Mouse (Mus musculus) heart, embryonic 15.5 days (tissue): Measurements from ENCODE around the gene Iqcg. TPM values are rescaled to one million over a fixed set of nuclear protein-coding genes. Genes with fewer than 3 reads are reported as not detected.

Experiments
- ATAC-seq: fragments of 200-750 bp; cut with Nextera tagmentation; replicated peaks from 2 replicates; pipeline ENCODE4 v1.8.0; 2017; ENCODE audit warnings: low read depth, moderate TSS enrichment; ENCODE audit not compliant: insufficient number of reproducible peaks, insufficient read depth, low FRiP score
- H3K27ac ChIP-seq: fragments of 300-500 bp; sonication (generic); 2 replicates; pipeline ENCODE4 v1.5.1; 2015; ENCODE audit warnings: mild to moderate bottlenecking, inconsistent platforms
- H3K27me3 ChIP-seq: fragments of 300-500 bp; sonication (generic); 2 replicates; pipeline ENCODE4 v1.6.1; 2015; ENCODE audit warnings: inconsistent platforms
- H3K36me3 ChIP-seq: fragments of 300-500 bp; sonication (generic); 2 replicates; pipeline ENCODE4 v1.6.1; 2015; ENCODE audit warnings: mild to moderate bottlenecking, inconsistent platforms
- H3K4me1 ChIP-seq: fragments of 300-500 bp; sonication (generic); replicated peaks from 2 replicates; pipeline ENCODE4 v1.6.1; 2015; ENCODE audit warnings: inconsistent platforms
- H3K4me2 ChIP-seq: fragments of 300-500 bp; sonication (generic); 2 replicates; pipeline ENCODE4 v1.6.1; 2015; ENCODE audit warnings: inconsistent platforms, mild to moderate bottlenecking, moderate library complexity
- H3K4me3 ChIP-seq: fragments of 300-500 bp; sonication (generic); 2 replicates; pipeline ENCODE4 v1.5.1; 2015; ENCODE audit warnings: mild to moderate bottlenecking, inconsistent platforms
- H3K9ac ChIP-seq: fragments of 300-500 bp; sonication (generic); 2 replicates; pipeline ENCODE4 v1.6.1; 2015; ENCODE audit warnings: mild to moderate bottlenecking, inconsistent platforms
- H3K9me3 ChIP-seq: fragments of 300-500 bp; sonication (generic); replicated peaks from 2 replicates; pipeline ENCODE4 v1.6.1; 2016; ENCODE audit warnings: inconsistent platforms
- WGBS: fragments of 180-500 bp; shearing (Covaris S2); methylation state at CpG from one replicate; pipeline ENCODE4 v1.1.7; 2015; ENCODE audit warnings: mixed read lengths; 5-methylcytosine and 5-hydroxymethylcytosine counted together
- polyA plus RNA-seq: library from polyadenylated mRNA; unstranded; fragments of >200 nt; fragmentation: Nextera tagmentation; extraction: Ambion mirVana; gene quantifications from 2 replicates; pipeline ENCODE4 v1.2.1, GENCODE M21; 2015

Iqcg gene
- 1.5 and 1.8 TPM in 2 replicates for polyA plus RNA-seq

GRCm38 (mm10) chr16:33056095-33056785 lies at the start of gene Iqcg, which contains the start of gene Rpl35a:
Gene Iqcg, minus strand, starts transcription at chr16:33056218.
Gene Rpl35a, plus strand, starts transcription at chr16:33056453.
- under 1% methylated on average over 47 of the region's 47 CpGs for WGBS
- no peaks in the 10 kb centered on the region for H3K9me3 ChIP-seq
- ATAC-seq: peak; percentile 90
- H3K4me3 ChIP-seq: peak within 1 kb of the TSS; percentile 76
- H3K36me3 ChIP-seq: peaks cover 31% of the 10 kb centered on the region
- peak within 1 kb of the TSS; percentile 90 for H3K9ac ChIP-seq
- peak within 1 kb of the TSS; percentile 65 for H3K4me2 ChIP-seq
- H3K4me1 ChIP-seq: peaks cover 20% of the 10 kb centered on the region
- H3K27ac ChIP-seq: peak within 1 kb of the TSS; percentile 85
- H3K27me3 ChIP-seq: no peaks in the 10 kb centered on the region

- peaks cover 7% of the 10 kb centered on the region; the same call in 1 of the 2 replicates for H3K36me3 ChIP-seq
Measured at GRCm38 (mm10) chr16:33085666-33086065, 29.6 kb upstream of the Iqcg start.

GRCm38 (mm10) chr16:33083996-33084395 lies 28.0 kb upstream of the Iqcg start:
- Histone ChIP-seq H3K9me3 (no peaks in the 10 kb centered on the region), H3K36me3 (peaks cover 3% of the 10 kb centered on the region; the same call in 1 of the 2 replicates), H3K9ac (no peak overlapping the region), H3K4me3 (no peak overlapping the region), H3K4me2 (no peak overlapping the region), H3K27me3 (no peaks in the 10 kb centered on the region), H3K4me1 (no peaks in the 10 kb centered on the region), H3K27ac (no peak overlapping the region)
- 86% methylated on average over 2 of the region's 2 CpGs for WGBS
- no peak for ATAC-seq

More at GRCm38 (mm10) chr16:33085666-33086065, 29.6 kb upstream of the Iqcg start:
- H3K27ac ChIP-seq: no peak overlapping the region
- H3K4me1 ChIP-seq: no peaks in the 10 kb centered on the region
- no peak overlapping the region for H3K4me3 ChIP-seq
- WGBS: 66% methylated on average over 8 of the region's 8 CpGs
- H3K4me2 ChIP-seq: no peak overlapping the region
- no peak overlapping the region for H3K9ac ChIP-seq
- no peaks in the 10 kb centered on the region for H3K27me3 ChIP-seq
- no peaks in the 10 kb centered on the region for H3K9me3 ChIP-seq
- no peak for ATAC-seq

- ATAC-seq: no peak
- 0 out of 2 replicates have a peak, but pooled peaks cover 3% of the 10 kb centered on the region for H3K36me3 ChIP-seq
- 88% methylated on average over 6 of the region's 6 CpGs for WGBS
Measured at GRCm38 (mm10) chr16:33082951-33083350, 26.9 kb upstream of the Iqcg start.

GRCm38 (mm10) chr16:33080063-33080462 lies 24.0 kb upstream of the Iqcg start:
- Histone ChIP-seq H3K4me2 (no peak overlapping the region), H3K4me3 (no peak overlapping the region), H3K9me3 (no peaks in the 10 kb centered on the region), H3K4me1 (no peaks in the 10 kb centered on the region), H3K36me3 (0 out of 2 replicates have a peak, but pooled peaks cover 3% of the 10 kb centered on the region), H3K27ac (no peak overlapping the region), H3K27me3 (no peaks in the 10 kb centered on the region), H3K9ac (no peak overlapping the region)
- ATAC-seq: no peak
- WGBS: 91% methylated on average over 7 of the region's 7 CpGs

More at GRCm38 (mm10) chr16:33082951-33083350, 26.9 kb upstream of the Iqcg start:
- Histone ChIP-seq H3K4me3 (no peak overlapping the region), H3K27ac (no peak overlapping the region), H3K27me3 (no peaks in the 10 kb centered on the region), H3K9me3 (no peaks in the 10 kb centered on the region), H3K9ac (no peak overlapping the region), H3K4me2 (no peak overlapping the region), H3K4me1 (no peaks in the 10 kb centered on the region)

- Histone ChIP-seq H3K27me3 (no peaks in the 10 kb centered on the region), H3K36me3 (0 out of 2 replicates have a peak, but pooled peaks cover 3% of the 10 kb centered on the region), H3K27ac (no peak overlapping the region), H3K4me1 (no peaks in the 10 kb centered on the region), H3K9ac (no peak overlapping the region), H3K9me3 (no peaks in the 10 kb centered on the region), H3K4me3 (no peak overlapping the region), H3K4me2 (no peak overlapping the region)
- WGBS: 84% methylated on average over 5 of the region's 5 CpGs
- no peak for ATAC-seq
Measured at GRCm38 (mm10) chr16:33077069-33077627, 21.1 kb upstream of the Iqcg start.

- 70% methylated on average over 6 of the region's 6 CpGs for WGBS
- no peaks in the 10 kb centered on the region for H3K27me3 ChIP-seq
Measured at GRCm38 (mm10) chr16:33076078-33076477, 20.1 kb upstream of the Iqcg start.

GRCm38 (mm10) chr16:33074967-33075366 lies 18.9 kb upstream of the Iqcg start:
- Histone ChIP-seq H3K4me1 (no peaks in the 10 kb centered on the region), H3K9me3 (no peaks in the 10 kb centered on the region), H3K27ac (no peak overlapping the region), H3K36me3 (peaks cover under 1% of the 10 kb centered on the region; the same call in 1 of the 2 replicates), H3K9ac (no peak overlapping the region), H3K27me3 (no peaks in the 10 kb centered on the region), H3K4me2 (no peak overlapping the region), H3K4me3 (no peak overlapping the region)
- WGBS: 71% methylated on average over 5 of the region's 5 CpGs
- no peak for ATAC-seq

More at GRCm38 (mm10) chr16:33076078-33076477, 20.1 kb upstream of the Iqcg start:
- Histone ChIP-seq H3K4me3 (no peak overlapping the region), H3K9me3 (no peaks in the 10 kb centered on the region), H3K36me3 (no peaks in the 10 kb centered on the region), H3K9ac (no peak overlapping the region), H3K27ac (no peak overlapping the region), H3K4me2 (no peak overlapping the region), H3K4me1 (no peaks in the 10 kb centered on the region)
- ATAC-seq: no peak

- peaks cover 4% of the 10 kb centered on the region; the same call in 1 of the 2 replicates for H3K36me3 ChIP-seq
Measured at GRCm38 (mm10) chr16:33072871-33073557, 17.0 kb upstream of the Iqcg start.

GRCm38 (mm10) chr16:33070928-33071327 lies 14.9 kb upstream of the Iqcg start:
- H3K4me3 ChIP-seq: no peak overlapping the region
- no peaks in the 10 kb centered on the region for H3K9me3 ChIP-seq
- no peak overlapping the region for H3K4me2 ChIP-seq
- ATAC-seq: no peak
- H3K36me3 ChIP-seq: peaks cover 4% of the 10 kb centered on the region
- H3K27me3 ChIP-seq: no peaks in the 10 kb centered on the region
- no peak overlapping the region for H3K9ac ChIP-seq
- H3K4me1 ChIP-seq: no peaks in the 10 kb centered on the region
- no peak overlapping the region for H3K27ac ChIP-seq

More at GRCm38 (mm10) chr16:33072871-33073557, 17.0 kb upstream of the Iqcg start:
- Histone ChIP-seq H3K27ac (no peak overlapping the region), H3K9me3 (no peaks in the 10 kb centered on the region), H3K4me3 (no peak overlapping the region), H3K4me2 (no peak overlapping the region), H3K27me3 (no peaks in the 10 kb centered on the region), H3K9ac (no peak overlapping the region), H3K4me1 (no peaks in the 10 kb centered on the region)
- ATAC-seq: no peak
- 76% methylated on average over 6 of the region's 6 CpGs for WGBS

- WGBS: 80% methylated on average over 9 of the region's 9 CpGs
Measured at GRCm38 (mm10) chr16:33064636-33065035, 8.6 kb upstream of the Iqcg start.

More at GRCm38 (mm10) chr16:33064636-33065035, 8.6 kb upstream of the Iqcg start:
- Histone ChIP-seq H3K9me3 (no peaks in the 10 kb centered on the region), H3K9ac (0 out of 2 replicates have a peak overlapping the region, but pooled peaks have one; percentile 23), H3K4me1 (peaks cover 17% of the 10 kb centered on the region), H3K36me3 (peaks cover 13% of the 10 kb centered on the region), H3K27me3 (no peaks in the 10 kb centered on the region), H3K4me2 (no peak overlapping the region), H3K27ac (no peak overlapping the region), H3K4me3 (no peak overlapping the region)
- no peak for ATAC-seq
